Mouse (Mus musculus): ENCODE measurements around the gene Gcc1. TPM values are rescaled to one million over a fixed set of nuclear protein-coding genes. Genes with fewer than 3 reads are reported as not detected.

Gcc1 gene
- 20.0 TPM for polyA plus RNA-seq (2017; shearing (Covaris generic))

GRCm38 (mm10) chr6:28428290-28428689, at the start of gene Gcc1:
Gene Gcc1, minus strand, starts transcription at chr6:28428390.

GRCm38 (mm10) chr6:28474839-28475238, 46.6 kb upstream of the Gcc1 start, which contains the start of gene Snd1:
Gene Snd1, plus strand, starts transcription at chr6:28475139.

GRCm38 (mm10) chr6:28449253-28449652, 21.1 kb upstream of the Gcc1 start, which contains the start of gene Pax4:
Gene Pax4, minus strand, starts transcription at chr6:28449353.

GRCm38 (mm10) chr6:28427096-28427839, 922 bp downstream of the Gcc1 start, which contains the start of gene Fscn3:
Gene Fscn3, plus strand, starts transcription at chr6:28427789.

GRCm38 (mm10) chr6:28423313-28423712, 4.9 kb downstream of the Gcc1 start, which contains the start of gene Arf5:
Gene Arf5, plus strand, starts transcription at chr6:28423560.

GRCm38 (mm10) chr6:28397681-28398203, 30.4 kb downstream of the Gcc1 start, which contains the start of gene Zfp800:
Gene Zfp800, minus strand, starts transcription at chr6:28398005.

Other genes starting within 250 kb of the Gcc1 start
- gene Zfp800, start 30.4 kb downstream of the Gcc1 start, polyA plus RNA-seq (2017; shearing (Covaris generic)) = 49.7 TPM
- gene Arf5, start 4.8 kb downstream of the Gcc1 start, polyA plus RNA-seq (2017; shearing (Covaris generic)) = 226 TPM
- not detected for gene Fscn3, start 601 bp downstream of the Gcc1 start, polyA plus RNA-seq (2017; shearing (Covaris generic))
- not detected for gene Pax4, start 21.0 kb upstream of the Gcc1 start, polyA plus RNA-seq (2017; shearing (Covaris generic))
- gene Snd1, start 46.7 kb upstream of the Gcc1 start, polyA plus RNA-seq (2017; shearing (Covaris generic)) = 101 TPM

Data from effector memory CD4-positive, alpha-beta T cell, adult 7 months (primary cell).